Mouse (Mus musculus) embryonic facial prominence, embryonic 14.5 days (tissue): ENCODE measurements around the gene Actn2. TPM values are rescaled to one million over a fixed set of nuclear protein-coding genes. Genes with fewer than 3 reads are reported as not detected.
A peak's percentile ranks its signal among the peaks of the same experiment; 100 is the strongest.

Source experiments
- ATAC-seq: fragments of 200-750 bp; cut with Nextera tagmentation; 2 replicates; pipeline ENCODE4 v1.8.0; 2017; ENCODE audit warnings: low read depth, moderate number of reproducible peaks, moderate TSS enrichment
- DNase-seq: peaks from one replicate; pipeline ENCODE4 v3.0.0-alpha.2; 2015; ENCODE audit warnings: low spot score
- H3K27ac ChIP-seq: fragments of 300-500 bp; sonication (generic); replicated peaks from 2 replicates; pipeline ENCODE4 v1.5.1; 2014; ENCODE audit warnings: low read depth, mild to moderate bottlenecking, low read length, moderate library complexity
- H3K27me3 ChIP-seq: fragments of 300-500 bp; sonication (generic); replicated peaks from 2 replicates; pipeline ENCODE4 v1.6.1; 2014; ENCODE audit warnings: low read length; ENCODE audit not compliant: control insufficient read depth, insufficient read depth
- H3K36me3 ChIP-seq: fragments of 300-500 bp; sonication (generic); 2 replicates; pipeline ENCODE4 v1.6.1; 2014; ENCODE audit warnings: low read length, mixed read lengths; ENCODE audit not compliant: control insufficient read depth, insufficient read depth
- H3K4me1 ChIP-seq: fragments of 300-500 bp; sonication (generic); 2 replicates; pipeline ENCODE4 v1.6.1; 2014; ENCODE audit warnings: antibody characterized with exemption, low read length; ENCODE audit not compliant: control insufficient read depth, insufficient read depth
- H3K4me2 ChIP-seq: fragments of 300-500 bp; sonication (generic); 2 replicates; pipeline ENCODE4 v1.6.1; 2014; ENCODE audit warnings: low read depth, mild to moderate bottlenecking, low read length, moderate library complexity, mixed read lengths
- H3K4me3 ChIP-seq: fragments of 300-500 bp; sonication (generic); 2 replicates; pipeline ENCODE4 v1.5.1; 2014; ENCODE audit warnings: low read depth, mild to moderate bottlenecking, low read length
- H3K9ac ChIP-seq: fragments of 300-500 bp; sonication (generic); 2 replicates; pipeline ENCODE4 v1.6.1; 2014; ENCODE audit warnings: low read depth, mild to moderate bottlenecking, low read length, moderate library complexity, mixed read lengths
- H3K9me3 ChIP-seq: fragments of 300-500 bp; sonication (generic); 2 replicates; pipeline ENCODE4 v1.6.1; 2016; ENCODE audit warnings: low read length; ENCODE audit not compliant: control insufficient read depth
- WGBS: fragments of 180-500 bp; shearing (Covaris S2); extraction: QIAGEN DNeasy Blood & Tissue Kit; methylation state at CpG from one replicate; pipeline ENCODE4 v1.1.7; 2014; 5-methylcytosine and 5-hydroxymethylcytosine counted together
- polyA plus RNA-seq: library from polyadenylated mRNA; unstranded; fragments of >200 nt; fragmentation: Nextera tagmentation; extraction: Ambion mirVana; gene quantifications from 2 replicates; pipeline ENCODE4 v1.2.1, GENCODE M21; 2014

Actn2 gene
- polyA plus RNA-seq, 1 experiment from 2014 or later: 490 TPM

- ATAC-seq: no peak
- peaks cover 5% of the 10 kb centered on the region; the same call in 1 of the 2 replicates for H3K4me1 ChIP-seq
These were observed 79.1 kb downstream of the Actn2 start for GRCm38 (mm10) chr13:12261505-12261904.

GRCm38 (mm10) chr13:12257391-12258380 lies 82.9 kb downstream of the Actn2 start, which contains the start of gene Mtr:
Gene Mtr (minus strand): TSS chr13:12258113.
- Histone ChIP-seq H3K9ac (peak within 1 kb of the TSS; percentile 80), H3K27ac (peak within 1 kb of the TSS; percentile 89), H3K4me3 (peak within 1 kb of the TSS; percentile 60), H3K9me3 (0 out of 2 replicates have a peak, but pooled peaks cover 5% of the 10 kb centered on the region), H3K27me3 (no peaks in the 10 kb centered on the region), H3K36me3 (peaks cover 7% of the 10 kb centered on the region; the same call in 1 of the 2 replicates), H3K4me1 (peaks cover 16% of the 10 kb centered on the region), H3K4me2 (peak within 1 kb of the TSS; percentile 76)
- ATAC-seq: peak; percentile 100
- WGBS: under 1% methylated on average over 66 of the region's 69 CpGs
- DNase-seq: peak; percentile 99

More at GRCm38 (mm10) chr13:12261505-12261904, 79.1 kb downstream of the Actn2 start:
- Histone ChIP-seq H3K27ac (no peak overlapping the region), H3K4me2 (no peak overlapping the region), H3K9me3 (0 out of 2 replicates have a peak, but pooled peaks cover 5% of the 10 kb centered on the region), H3K27me3 (no peaks in the 10 kb centered on the region), H3K4me3 (no peak overlapping the region), H3K9ac (no peak overlapping the region), H3K36me3 (no peaks in the 10 kb centered on the region)
- no peak for DNase-seq

GRCm38 (mm10) chr13:12256871-12257390 lies 83.6 kb downstream of the Actn2 start:
- ATAC-seq (no peak; the same call in 1 of the 2 replicates), DNase-seq (peak; percentile 51)
- H3K27ac ChIP-seq: peak overlapping the region; percentile 89
- peaks cover 16% of the 10 kb centered on the region for H3K4me1 ChIP-seq
- 0 out of 2 replicates have a peak, but pooled peaks cover 5% of the 10 kb centered on the region for H3K9me3 ChIP-seq
- H3K4me3 ChIP-seq: peak overlapping the region; percentile 60
- peak overlapping the region; percentile 80 for H3K9ac ChIP-seq
- 9% methylated on average over 10 of the region's 10 CpGs for WGBS
- H3K27me3 ChIP-seq: no peaks in the 10 kb centered on the region
- peaks cover 7% of the 10 kb centered on the region; the same call in 1 of the 2 replicates for H3K36me3 ChIP-seq
- peak overlapping the region; percentile 76 for H3K4me2 ChIP-seq

GRCm38 (mm10) chr13:12255911-12256705 lies 84.5 kb downstream of the Actn2 start:
- H3K9me3 ChIP-seq: 0 out of 2 replicates have a peak, but pooled peaks cover 2% of the 10 kb centered on the region
- peak overlapping the region; percentile 60 for H3K4me3 ChIP-seq
- no peak overlapping the region for H3K9ac ChIP-seq
- peaks cover 13% of the 10 kb centered on the region for H3K36me3 ChIP-seq
- H3K27me3 ChIP-seq: no peaks in the 10 kb centered on the region
- WGBS: 62% methylated on average over 3 of the region's 3 CpGs
- ATAC-seq (no peak), DNase-seq (peak; percentile 58)
- peak overlapping the region; percentile 76 for H3K4me2 ChIP-seq
- no peak overlapping the region for H3K27ac ChIP-seq
- peaks cover 16% of the 10 kb centered on the region for H3K4me1 ChIP-seq

- ATAC-seq (no peak), DNase-seq (no peak)
- Histone ChIP-seq H3K27ac (no peak overlapping the region), H3K36me3 (peaks cover 56% of the 10 kb centered on the region), H3K4me1 (0 out of 2 replicates have a peak, but pooled peaks cover under 1% of the 10 kb centered on the region), H3K27me3 (no peaks in the 10 kb centered on the region), H3K4me3 (no peak overlapping the region), H3K9ac (no peak overlapping the region), H3K9me3 (no peaks in the 10 kb centered on the region), H3K4me2 (no peak overlapping the region)
- 96% methylated on average over 3 of the region's 3 CpGs for WGBS
These were observed 90.1 kb downstream of the Actn2 start for GRCm38 (mm10) chr13:12250496-12250895.

- ATAC-seq: no peak
- Histone ChIP-seq H3K4me2 (no peak overlapping the region), H3K4me1 (no peaks in the 10 kb centered on the region), H3K27ac (no peak overlapping the region), H3K27me3 (no peaks in the 10 kb centered on the region), H3K36me3 (peaks cover 66% of the 10 kb centered on the region), H3K9me3 (no peaks in the 10 kb centered on the region), H3K9ac (no peak overlapping the region), H3K4me3 (no peak overlapping the region)
- no peak for DNase-seq
- WGBS: 89% methylated on average over 8 of the region's 8 CpGs
These were observed 91.2 kb downstream of the Actn2 start for GRCm38 (mm10) chr13:12249195-12249898.

GRCm38 (mm10) chr13:12245938-12246337 lies 94.6 kb downstream of the Actn2 start:
- WGBS: 95% methylated on average over 2 of the region's 2 CpGs
- ATAC-seq: no peak
- H3K36me3 ChIP-seq: peaks cover 85% of the 10 kb centered on the region

More at GRCm38 (mm10) chr13:12245938-12246337, 94.6 kb downstream of the Actn2 start:
- Histone ChIP-seq H3K4me2 (no peak overlapping the region), H3K4me1 (no peaks in the 10 kb centered on the region), H3K9me3 (no peaks in the 10 kb centered on the region), H3K27ac (no peak overlapping the region), H3K4me3 (no peak overlapping the region), H3K27me3 (no peaks in the 10 kb centered on the region), H3K9ac (no peak overlapping the region)
- DNase-seq: no peak
